Comparison of ENCODE assay signal across 16 mouse cellular contexts in the genomic region with DNA sequence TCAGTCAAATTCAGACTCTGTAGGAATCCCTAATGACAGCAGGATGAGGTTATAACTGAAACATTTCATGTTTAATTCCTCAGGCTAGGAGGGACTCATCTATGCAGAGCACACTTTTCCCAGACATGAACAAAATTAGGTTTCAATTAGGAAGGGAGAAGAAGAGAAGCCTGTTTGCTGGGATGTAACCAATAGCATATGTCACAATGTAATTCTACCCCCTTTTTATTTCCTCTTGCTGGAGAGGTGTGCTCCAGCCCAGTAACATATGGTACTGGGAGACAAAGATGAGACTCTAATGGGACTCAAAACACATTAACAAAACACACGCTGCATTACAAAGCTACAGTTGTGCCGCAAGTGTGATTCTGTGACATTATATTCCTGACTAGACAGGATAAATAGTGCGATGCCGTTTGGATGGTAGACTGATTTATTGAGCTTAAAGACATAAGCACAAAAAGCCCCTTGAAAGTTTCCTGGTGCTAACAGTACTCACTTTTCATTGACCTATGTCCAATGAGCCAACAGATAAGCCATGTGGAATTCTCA.
"Had no signal": no experiment of that assay in that cellular context is flagged by ENCODE, and none has a peak within 500 bp of the region (broad histone marks: within the 10 kb centered on the region; RNA-seq: fewer than 3 reads in every experiment).

No protein-coding gene starts in this region.

- ATAC-seq: lung, postnatal 0 days; midbrain, embryonic 13.5 days had no signal

- H3K27me3 ChIP-seq: liver, embryonic 15.5 days; midbrain, embryonic 13.5 days; neural tube, embryonic 12.5 days had no signal

- H3K4me3 ChIP-seq: layer of hippocampus, adult 2 months; liver, embryonic 15.5 days; midbrain, embryonic 13.5 days; myocyte; neural tube, embryonic 12.5 days had no signal

- H3K9me3 ChIP-seq: liver, embryonic 15.5 days; midbrain, embryonic 13.5 days; neural tube, embryonic 12.5 days had no signal

- DNase-seq: kidney, postnatal 10 days; kidney, postnatal 4 days; left cerebral cortex, postnatal 4 days; lung, adult 2 months; lung, postnatal 36 days; right cerebral cortex, adult 18-20 months; right cerebral cortex, postnatal 25 days; thymus, postnatal 4 days had no signal

- H3K27ac ChIP-seq: layer of hippocampus, adult 2 months; liver, embryonic 15.5 days; midbrain, embryonic 13.5 days; neural tube, embryonic 12.5 days; stomach, postnatal 0 days had no signal

- H3K36me3 ChIP-seq: liver, embryonic 15.5 days; midbrain, embryonic 13.5 days; neural tube, embryonic 12.5 days had no signal

- H3K9ac ChIP-seq: liver, embryonic 15.5 days; midbrain, embryonic 13.5 days; neural tube, embryonic 12.5 days had no signal

- H3K4me2 ChIP-seq: liver, embryonic 11.5 days; liver, embryonic 15.5 days; midbrain, embryonic 13.5 days; neural tube, embryonic 12.5 days had no signal

- H3K4me1 ChIP-seq: liver, embryonic 15.5 days had no signal
